Mouse (Mus musculus): ENCODE measurements at regions not wholly inside any gene's neighbourhood (a gene's known extent, or its start where the extent isn't known, plus 50 kb on each side); places are given as distances from the start of the nearest gene placed in this dataset.
A peak's percentile ranks its signal among the peaks of the same experiment; 100 is the strongest.

DNA sequence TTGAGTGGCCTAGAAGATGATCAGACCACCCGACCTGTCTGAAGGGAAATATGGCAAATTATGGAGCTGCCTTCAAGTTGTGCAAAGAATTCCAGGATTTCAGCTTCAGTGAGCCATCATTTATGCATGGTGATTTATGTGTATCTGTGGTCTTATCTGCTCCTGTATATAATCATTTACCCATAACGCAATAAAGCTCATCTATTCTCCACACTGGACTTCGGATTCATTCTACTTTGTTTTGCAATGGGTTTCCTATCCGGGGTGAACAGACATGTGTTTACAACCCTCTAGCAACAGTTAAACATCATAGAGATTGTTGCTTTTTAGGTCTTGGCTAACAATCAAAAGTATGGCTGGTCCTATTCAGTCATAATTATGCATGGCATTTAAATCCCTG is 145.1 kb downstream of the Pcdh10 start:
- no peak for DNase-seq (ENCODE audit: low read depth, low spot score)

DNA sequence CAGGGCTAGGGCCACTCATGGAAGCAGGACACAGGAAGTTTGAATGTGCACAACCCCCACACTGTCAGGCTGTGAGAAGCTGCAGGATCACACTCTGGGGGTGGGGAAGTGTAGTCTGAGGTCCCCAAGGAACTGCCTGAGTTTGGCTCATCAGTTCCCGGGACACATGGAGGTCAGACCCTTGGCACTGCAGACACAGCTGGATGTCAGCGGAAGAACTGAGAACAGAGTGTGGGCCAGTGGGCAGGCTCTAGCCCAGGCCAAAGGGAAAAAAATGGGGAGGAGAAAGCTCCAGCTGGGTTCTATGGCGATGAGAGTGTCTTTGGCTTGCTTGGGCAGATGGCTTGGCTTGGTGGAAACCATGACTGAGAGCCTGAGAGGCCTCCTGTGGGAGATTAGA is 168.9 kb downstream of the Pcdh10 start:
- DNase-seq (ENCODE audit: low read depth, low spot score): no peak

DNA sequence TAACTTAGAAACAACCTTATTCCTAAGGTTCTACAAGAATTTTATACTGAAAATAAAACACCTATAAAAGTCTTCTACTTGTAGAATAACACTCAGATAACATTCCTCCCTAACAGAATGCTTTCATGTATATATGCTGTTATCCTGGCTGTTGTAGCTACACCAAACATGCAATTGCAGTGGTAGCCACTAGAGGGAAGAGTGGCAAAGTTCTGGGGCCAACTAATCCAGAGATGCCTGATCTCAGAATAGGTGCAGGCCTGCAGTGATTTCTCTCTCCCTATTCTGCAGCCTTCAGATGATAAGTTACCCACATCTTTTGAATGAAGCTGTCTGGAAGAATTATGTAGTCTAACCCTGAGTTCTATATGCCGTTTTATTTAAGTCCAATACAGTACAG is 177.5 kb downstream of the Pcdh10 start:
- peak; percentile 41 for DNase-seq (ENCODE audit: low read depth, low spot score)

- no peak for DNase-seq (ENCODE audit: low read depth, low spot score)
Observed at GRCm38 (mm10) chr3:45572995-45573394, 194.8 kb downstream of the Pcdh10 start.

DNA sequence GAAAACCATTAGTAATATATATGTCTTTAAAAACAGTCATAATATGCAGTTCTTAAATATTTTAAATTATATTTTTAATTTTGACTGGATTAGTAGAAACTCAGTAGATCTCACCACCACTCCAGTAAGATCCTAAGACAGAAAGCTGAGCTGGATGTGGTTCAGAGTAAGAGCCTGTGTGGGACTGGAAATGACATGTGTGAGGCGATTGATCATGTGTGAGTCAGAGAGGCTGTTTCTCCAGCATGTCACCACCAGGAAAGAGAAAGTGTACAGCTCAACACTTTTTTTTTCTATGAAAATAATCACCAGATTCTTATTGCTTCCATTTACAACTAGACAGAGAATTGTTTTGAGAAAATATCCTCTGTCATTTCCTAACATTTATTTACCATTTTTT is 198.8 kb downstream of the Pcdh10 start:
- DNase-seq (ENCODE audit: low read depth, low spot score): no peak

DNA sequence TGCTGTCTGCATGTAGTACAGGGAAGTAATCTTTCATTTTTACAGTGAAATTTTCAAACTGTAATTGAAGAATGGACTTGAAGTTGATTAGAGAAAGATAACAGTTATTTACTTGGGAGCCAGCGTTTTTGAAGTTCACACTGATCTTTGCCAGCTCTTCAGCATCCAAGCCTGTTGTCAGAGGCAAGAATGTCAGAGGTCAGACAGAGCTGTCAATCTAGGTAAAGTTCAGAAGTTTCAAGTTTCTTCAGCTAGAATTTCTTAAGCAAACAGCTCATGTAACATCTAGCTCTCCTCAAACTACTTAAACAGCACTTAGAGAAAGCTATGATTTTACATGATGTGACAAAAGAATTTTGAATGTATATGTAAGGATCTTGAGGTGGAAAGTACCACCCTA is 215.4 kb downstream of the Pcdh10 start:
- DNase-seq (ENCODE audit: low read depth, low spot score): no peak

GRCm38 (mm10) chr3:45602278-45602677 is 224.1 kb downstream of the Pcdh10 start:
- no peak for DNase-seq (ENCODE audit: low read depth, low spot score)

GRCm38 (mm10) chr3:45603151-45603550 is 225.0 kb downstream of the Pcdh10 start:
- no peak for DNase-seq (ENCODE audit: low read depth, low spot score)

DNA sequence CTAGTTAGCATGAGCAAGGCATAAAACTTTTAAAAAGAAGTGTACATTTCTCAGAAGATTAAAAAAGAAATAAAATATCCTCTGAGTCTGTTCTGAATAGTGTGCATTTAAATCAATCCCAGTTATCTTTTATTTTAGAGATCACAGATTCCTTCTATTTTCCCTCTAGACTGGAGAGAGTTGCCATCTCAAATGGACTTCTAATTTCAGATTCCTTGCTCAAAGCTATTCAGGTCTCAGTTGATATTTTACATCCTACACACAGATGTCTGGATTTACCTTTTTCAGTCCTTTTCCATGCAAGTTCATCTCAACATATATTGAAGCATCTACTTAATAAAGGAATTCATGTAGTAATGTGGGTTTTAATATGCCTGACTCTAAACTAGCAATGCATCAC is 242.5 kb downstream of the Pcdh10 start:
- peak; percentile 33 for DNase-seq (ENCODE audit: low read depth, low spot score)

- DNase-seq (ENCODE audit: low read depth, low spot score): no peak
Observed at GRCm38 (mm10) chr3:45645856-45646450, 267.8 kb downstream of the Pcdh10 start.

DNA sequence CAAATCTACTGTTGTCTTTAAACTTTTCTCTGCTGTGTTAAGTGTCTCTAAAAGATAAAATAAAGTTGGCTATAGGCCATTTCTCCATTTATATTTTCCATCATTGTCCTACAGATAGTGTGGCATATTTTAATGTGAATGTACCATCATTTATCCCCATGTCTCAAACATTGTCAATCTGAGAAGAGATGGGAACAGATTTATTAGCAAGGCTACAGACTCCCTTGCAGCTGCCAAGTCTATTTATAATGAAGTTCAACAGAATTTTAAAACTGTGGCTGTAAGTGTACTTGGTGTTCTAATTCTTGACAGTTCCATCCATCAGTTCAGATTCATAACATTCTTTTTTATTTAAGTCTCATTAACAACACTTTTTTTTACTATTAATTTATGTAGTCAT is 271.2 kb downstream of the Pcdh10 start:
- DNase-seq (ENCODE audit: low read depth, low spot score): no peak

GRCm38 (mm10) chr3:45657023-45657422 is 278.8 kb downstream of the Pcdh10 start:
- no peak for DNase-seq (ENCODE audit: low read depth, low spot score)

- peak; percentile 68 for DNase-seq (ENCODE audit: low read depth, low spot score)
Observed at GRCm38 (mm10) chr3:45658093-45658776, 280.0 kb downstream of the Pcdh10 start.

GRCm38 (mm10) chr3:45659052-45659451 is 280.9 kb downstream of the Pcdh10 start:
- no peak for DNase-seq (ENCODE audit: low read depth, low spot score)

DNA sequence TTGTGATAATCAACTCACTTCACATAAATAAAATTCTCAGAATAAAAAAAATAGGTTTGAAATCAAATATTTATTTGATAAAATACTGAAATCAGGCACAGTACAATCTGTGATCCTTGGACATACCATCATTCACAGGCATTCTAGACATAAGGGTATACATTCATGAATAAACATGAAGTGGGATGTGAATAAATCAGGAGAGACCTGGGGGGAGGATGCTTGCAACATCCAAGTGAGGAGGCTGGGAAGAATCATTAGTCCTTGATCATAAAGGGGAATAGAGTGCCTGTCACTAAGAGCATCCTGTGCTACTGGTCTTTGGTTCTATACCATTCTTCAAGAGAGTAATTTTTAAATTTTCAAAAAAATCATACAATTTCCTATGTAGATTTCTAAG is 292.2 kb downstream of the Pcdh10 start:
- DNase-seq (ENCODE audit: low read depth, low spot score): no peak

DNA sequence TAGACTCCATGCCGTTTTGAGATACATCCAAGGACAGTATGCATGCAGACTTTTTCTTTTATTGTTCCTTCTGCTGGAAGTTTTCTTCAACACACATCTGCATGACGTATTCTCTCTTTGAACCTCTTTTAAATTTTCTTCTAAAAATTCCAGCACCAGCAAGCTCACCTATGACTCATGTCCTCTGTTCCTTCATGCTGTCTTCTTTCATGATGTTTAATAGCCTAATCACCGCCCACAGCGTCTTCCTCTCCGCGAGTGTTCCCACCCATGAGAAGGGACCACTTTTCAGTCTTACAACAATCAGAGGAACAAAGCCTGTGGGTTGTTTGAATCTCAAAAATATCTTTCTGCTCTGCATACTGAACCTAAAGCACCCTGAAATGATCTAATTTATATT is 299.5 kb downstream of the Pcdh10 start:
- no peak for DNase-seq (ENCODE audit: low read depth, low spot score)

GRCm38 (mm10) chr3:45681410-45681809 is 303.2 kb downstream of the Pcdh10 start:
- DNase-seq (ENCODE audit: low read depth, low spot score): no peak

DNA sequence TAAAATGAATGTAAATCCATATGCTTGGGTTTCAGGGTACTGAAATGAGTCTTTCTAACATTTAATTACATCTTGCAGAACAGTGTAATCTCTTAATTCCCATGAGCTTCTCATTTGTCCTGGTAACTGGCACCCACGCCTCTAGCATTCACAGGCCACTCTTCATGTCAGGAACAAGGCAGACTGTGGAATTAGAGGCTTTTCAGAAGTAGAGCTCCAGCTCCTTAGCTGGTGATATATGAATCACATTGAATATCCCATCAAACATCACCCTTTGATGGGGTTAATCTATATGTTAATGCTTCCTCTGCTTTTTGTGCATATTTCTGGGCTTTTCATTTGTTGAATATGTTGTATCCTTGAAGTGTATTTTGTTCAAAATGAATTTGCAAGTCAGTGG is 329.7 kb downstream of the Pcdh10 start:
- no peak for DNase-seq (ENCODE audit: low read depth, low spot score)

Measured in telencephalon, adult 2 months (tissue).